Mouse (Mus musculus) ES-E14 (cell line): ENCODE data around the gene Ift88.

ENCODE experiments used
- CHD2 ChIP-seq: IDR thresholded peaks from 2 replicates; pipeline ENCODE4 v1.6.1; 2014; ENCODE audit warnings: mild to moderate bottlenecking, low read depth, low read length, inconsistent platforms
- MAFK ChIP-seq: IDR thresholded peaks from 2 replicates; pipeline ENCODE4 v1.6.1; 2014; ENCODE audit warnings: mild to moderate bottlenecking, low read depth, low read length, inconsistent platforms; ENCODE audit not compliant: insufficient read depth

GRCm38 (mm10) chr14:57526050-57526623, 102.3 kb downstream of the Ift88 start:
- no peak for TF ChIP-seq CHD2
- TF ChIP-seq MAFK = no peak
